Mouse (Mus musculus) macrophage (primary cell): ENCODE results near the gene Map3k14. TPM values are rescaled to one million over a fixed set of nuclear protein-coding genes. Genes with fewer than 3 reads are reported as not detected.
A peak's percentile ranks its signal among the peaks of the same experiment; 100 is the strongest.

ENCODE experiments used
- H3K27ac ChIP-seq: fragments of 350-480 bp; formaldehyde crosslinking; 2 replicates; pipeline ENCODE4 v1.9.0; 2021
- H3K36me3 ChIP-seq: fragments of 350-480 bp; formaldehyde crosslinking; 2 replicates; pipeline ENCODE4 v1.9.0; 2021; ENCODE audit errors: inconsistent target
- H3K4me3 ChIP-seq: fragments of 350-480 bp; formaldehyde crosslinking; 2 replicates; pipeline ENCODE4 v1.9.0; 2021; ENCODE audit errors: inconsistent target
- H3K79me2 ChIP-seq: fragments of 350-480 bp; formaldehyde crosslinking; 2 replicates; pipeline ENCODE4 v1.9.0; 2021; ENCODE audit errors: inconsistent target
- WGBS: methylation state at CpG from one replicate; pipeline ENCODE4 v1.1.7; 2026; ENCODE audit warnings: inconsistent platforms; ENCODE audit not compliant: missing documents; 5-methylcytosine and 5-hydroxymethylcytosine counted together
- polyA plus RNA-seq: library from polyadenylated mRNA; stranded (reverse); fragments of 250-400 nt; gene quantifications from 3 replicates; pipeline ENCODE4 v1.2.4, GENCODE M21; 2018; ENCODE audit warnings: inconsistent platforms

Map3k14 gene
- polyA plus RNA-seq, 1 experiment from 2014 or later, result 9.0 TPM

- WGBS, result 37% methylated on average over 14 of the region's 14 CpGs
- H3K36me3 ChIP-seq, result peaks cover 10% of the 10 kb centered on the region; the same call in 1 of the 2 replicates
- H3K79me2 ChIP-seq, result peaks cover 97% of the 10 kb centered on the region
- H3K4me3 ChIP-seq, result no peak overlapping the region
- H3K27ac ChIP-seq, result peak overlapping the region; percentile 77
Observed at GRCm38 (mm10) chr11:103175688-103176442, 91.4 kb downstream of the Map3k14 start.

- WGBS, result 6% methylated on average over 7 of the region's 8 CpGs
- Histone ChIP-seq H3K27ac (peak overlapping the region; percentile 77), H3K79me2 (peaks cover 88% of the 10 kb centered on the region), H3K4me3 (peak overlapping the region; percentile 1; the same call in 1 of the 2 replicates), H3K36me3 (peaks cover under 1% of the 10 kb centered on the region; the same call in 1 of the 2 replicates)
Observed at GRCm38 (mm10) chr11:103174891-103175391, 92.3 kb downstream of the Map3k14 start.

DNA sequence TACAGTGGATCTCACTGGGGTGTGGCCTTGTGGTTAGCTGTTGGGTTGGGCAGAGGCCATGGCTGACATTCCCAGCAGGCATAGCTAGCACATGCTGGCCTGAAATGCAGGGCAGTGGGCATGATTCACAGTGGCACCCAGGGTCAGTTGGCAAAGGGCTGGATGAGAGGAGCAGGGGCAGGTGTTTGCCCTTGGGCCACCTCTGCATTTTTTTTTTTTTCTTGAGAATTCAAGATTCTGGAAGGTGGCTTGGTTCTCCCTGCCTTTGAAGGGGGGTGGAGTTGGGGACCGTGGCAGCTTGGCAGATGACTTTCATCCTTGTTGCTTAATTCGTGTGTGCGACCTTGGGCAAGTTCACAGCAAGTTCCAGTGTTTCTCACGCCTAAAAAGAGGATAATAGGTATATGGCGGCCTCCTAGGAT is 92.8 kb downstream of the Map3k14 start:
- H3K79me2 ChIP-seq, result peaks cover 82% of the 10 kb centered on the region
- peak overlapping the region; percentile 77 for H3K27ac ChIP-seq
- WGBS, result 21% methylated on average over 5 of the region's 5 CpGs
- H3K36me3 ChIP-seq, result no peaks in the 10 kb centered on the region
- no peak overlapping the region; the same call in 1 of the 2 replicates for H3K4me3 ChIP-seq

DNA sequence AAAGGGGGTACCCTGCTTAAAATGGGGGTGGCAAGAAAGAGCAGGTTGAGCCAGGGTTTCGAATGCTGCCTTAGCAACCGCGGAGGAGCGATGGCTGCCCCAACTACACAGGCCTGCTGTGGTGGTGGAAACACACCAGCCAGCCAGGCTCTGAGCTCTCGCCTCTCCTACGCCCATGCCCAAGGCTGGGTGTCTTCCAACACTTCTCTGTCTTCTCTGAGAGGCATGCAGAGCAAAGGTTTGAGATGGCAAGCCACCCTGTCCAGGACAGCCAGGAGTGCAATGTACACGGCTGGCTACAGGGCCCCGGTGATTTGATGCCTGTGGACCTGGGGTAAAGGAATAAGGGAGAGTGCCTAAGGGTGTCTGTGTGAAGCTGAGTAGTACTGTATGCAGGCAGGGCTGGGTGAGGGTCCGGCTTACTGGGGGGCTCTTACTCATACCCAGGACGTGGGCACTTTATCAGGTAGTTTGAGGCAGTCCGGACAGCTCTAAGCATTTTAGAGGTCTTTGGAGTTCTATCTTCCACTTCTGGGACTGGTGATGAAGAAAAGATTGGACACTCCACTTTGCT is 93.4 kb downstream of the Map3k14 start:
- Histone ChIP-seq H3K27ac (peak overlapping the region; percentile 77), H3K79me2 (peaks cover 77% of the 10 kb centered on the region), H3K4me3 (no peak overlapping the region), H3K36me3 (no peaks in the 10 kb centered on the region)
- WGBS, result 55% methylated on average over 11 of the region's 11 CpGs

DNA sequence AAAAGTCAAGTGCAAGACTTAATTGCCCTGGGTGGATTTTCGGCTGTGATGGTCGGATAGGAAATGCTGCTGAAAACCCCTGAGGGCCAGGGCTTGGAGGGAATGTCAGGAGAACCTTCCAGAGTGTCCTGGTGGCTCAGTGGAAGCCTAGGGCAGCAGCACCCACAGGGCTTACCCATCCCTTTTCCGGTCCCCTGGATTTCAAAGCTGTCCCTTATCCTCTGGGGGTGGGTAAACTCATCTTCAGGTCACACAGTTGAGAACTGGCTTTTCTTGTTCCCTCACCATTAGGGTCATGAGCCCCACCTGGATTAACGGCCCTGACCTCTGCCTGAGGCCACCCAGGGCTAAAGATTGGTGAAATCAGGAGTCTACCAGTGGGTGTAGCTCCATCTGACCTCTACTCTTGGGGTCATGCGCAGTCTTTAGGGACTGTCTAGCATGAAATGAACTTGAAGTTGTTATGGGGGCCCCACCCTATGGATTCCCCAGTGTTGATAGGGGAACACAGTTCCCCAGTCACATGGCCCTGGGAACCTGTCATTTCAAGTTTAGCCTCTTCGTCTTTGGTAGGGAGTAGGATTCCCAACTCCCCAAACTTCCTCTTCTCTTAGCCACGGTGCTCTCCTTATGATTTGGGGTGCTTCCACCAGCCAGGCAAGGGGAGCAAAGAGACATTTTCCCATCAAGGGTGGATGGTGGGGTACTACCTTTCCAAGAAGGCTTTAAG is 94.1 kb downstream of the Map3k14 start:
- 56% methylated on average over 7 of the region's 7 CpGs for WGBS
- peak overlapping the region; percentile 77 for H3K27ac ChIP-seq

GRCm38 (mm10) chr11:103172392-103173040 is 94.8 kb downstream of the Map3k14 start:
- Histone ChIP-seq H3K36me3 (no peaks in the 10 kb centered on the region), H3K4me3 (peak overlapping the region; percentile 68), H3K79me2 (peaks cover 63% of the 10 kb centered on the region), H3K27ac (peak overlapping the region; percentile 77)
- 12% methylated on average over 6 of the region's 6 CpGs for WGBS

More for the DNA sequence above, 94.1 kb downstream of the Map3k14 start:
- H3K36me3 ChIP-seq, result no peaks in the 10 kb centered on the region
- peaks cover 70% of the 10 kb centered on the region for H3K79me2 ChIP-seq
- peak overlapping the region; percentile 68 for H3K4me3 ChIP-seq

DNA sequence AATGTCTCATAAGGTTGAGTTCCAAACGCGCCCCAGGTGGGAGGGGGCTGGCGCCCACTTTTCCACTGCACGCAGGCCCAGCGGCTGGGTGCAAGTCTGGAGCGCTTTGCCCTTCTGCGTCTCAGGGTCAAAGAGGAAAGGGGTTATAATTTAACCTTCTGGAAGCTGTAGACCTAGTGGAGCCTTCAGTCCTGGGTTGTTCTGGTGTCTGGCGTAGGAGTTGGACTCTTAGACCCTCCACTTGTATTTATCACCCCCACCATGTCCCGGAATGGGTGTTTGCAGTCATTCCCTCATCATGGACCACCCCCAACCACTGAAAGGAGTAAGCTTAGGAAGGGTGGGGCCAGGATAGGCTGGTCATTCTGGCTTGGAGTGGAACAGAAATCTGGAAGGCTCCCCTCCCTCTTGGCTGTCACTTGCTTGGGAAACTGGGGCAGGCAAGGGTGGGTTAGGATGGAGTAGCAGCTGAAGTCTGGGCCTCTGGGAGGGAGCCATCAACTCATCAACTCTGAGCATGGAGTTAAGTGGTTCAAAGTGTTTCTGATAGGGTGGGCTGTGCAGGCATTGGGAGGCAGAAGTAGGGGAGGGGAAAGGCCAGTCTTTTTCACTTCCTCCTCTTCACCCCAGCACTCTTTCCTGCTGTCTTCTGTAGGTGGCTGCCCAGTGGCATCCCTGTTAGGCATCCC is 95.4 kb downstream of the Map3k14 start:
- WGBS, result 5% methylated on average over 9 of the region's 9 CpGs
- Histone ChIP-seq H3K27ac (peak overlapping the region; percentile 77), H3K36me3 (no peaks in the 10 kb centered on the region), H3K79me2 (peaks cover 57% of the 10 kb centered on the region), H3K4me3 (peak overlapping the region; percentile 68)

DNA sequence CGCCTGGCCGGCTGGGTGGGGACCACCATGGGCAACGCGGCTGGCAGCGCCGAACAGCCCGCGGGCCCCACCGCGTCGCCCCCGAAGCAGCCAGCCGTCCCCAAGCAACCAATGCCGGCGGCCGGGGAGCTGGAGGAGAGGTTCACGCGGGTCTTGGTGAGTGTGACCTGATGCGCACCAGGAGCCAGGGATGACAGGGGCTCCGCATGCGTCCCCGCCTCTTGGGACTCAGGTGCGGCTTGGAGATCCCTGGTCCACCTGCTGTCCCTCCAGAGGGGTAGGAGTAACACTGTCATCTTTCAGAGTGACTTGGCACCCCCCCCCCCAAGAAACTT is 96.0 kb downstream of the Map3k14 start:
- Histone ChIP-seq H3K79me2 (peaks cover 51% of the 10 kb centered on the region), H3K27ac (peak overlapping the region; percentile 77), H3K36me3 (no peaks in the 10 kb centered on the region), H3K4me3 (peak overlapping the region; percentile 68)
- 2% methylated on average over 23 of the region's 23 CpGs for WGBS

DNA sequence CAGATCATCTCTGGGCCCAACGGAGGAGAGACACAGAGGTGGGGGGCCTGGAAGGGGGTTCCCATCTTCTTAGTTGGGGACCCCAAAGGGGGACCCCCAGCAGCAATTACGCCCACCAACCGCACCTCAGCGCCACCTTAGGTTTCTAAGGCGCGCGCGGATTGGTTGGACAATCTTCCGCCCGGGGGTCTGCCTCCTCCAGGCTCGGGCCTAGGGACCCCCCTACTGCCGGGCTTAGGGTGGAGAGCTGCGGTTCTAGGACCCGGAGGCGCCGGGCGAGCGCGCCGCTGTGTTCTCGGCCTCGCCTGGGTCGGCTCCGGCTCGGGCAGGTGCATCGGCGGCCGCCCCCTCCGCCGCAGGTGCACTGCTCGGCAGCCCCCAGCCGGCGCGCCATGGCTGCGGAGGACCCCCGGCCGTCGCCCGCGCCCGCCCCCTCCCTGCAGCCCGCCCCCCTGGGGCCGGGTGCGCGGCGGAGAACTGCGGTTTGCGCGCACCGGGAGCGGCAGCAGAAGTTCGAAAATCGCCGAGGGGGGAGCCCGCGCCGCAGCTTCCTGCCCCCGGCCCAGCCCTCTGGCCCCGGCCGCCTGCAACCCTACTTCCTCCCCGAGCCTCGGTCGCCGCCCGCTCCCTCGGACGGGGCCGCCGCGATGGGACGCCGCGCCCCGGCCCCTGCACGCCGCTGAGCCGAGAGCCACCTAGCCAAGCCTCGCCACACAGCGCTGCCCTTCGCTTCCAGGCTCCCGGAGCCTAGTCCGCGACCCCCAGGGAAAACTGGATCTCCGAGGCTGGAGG is 96.6 kb downstream of the Map3k14 start, which contains the start of gene Fmnl1:
Gene Fmnl1, plus strand, starts transcription at position 614 of the 792 bp plus-strand sequence.
- peak within 1 kb of the TSS; percentile 77 for H3K27ac ChIP-seq
- peaks cover 45% of the 10 kb centered on the region for H3K79me2 ChIP-seq
- H3K36me3 ChIP-seq, result no peaks in the 10 kb centered on the region
- WGBS, result 5% methylated on average over 64 of the region's 84 CpGs
- H3K4me3 ChIP-seq, result peak within 1 kb of the TSS; percentile 68

- Histone ChIP-seq H3K79me2 (peaks cover 39% of the 10 kb centered on the region), H3K27ac (no peak overlapping the region), H3K4me3 (no peak overlapping the region), H3K36me3 (no peaks in the 10 kb centered on the region)
- WGBS, result 50% methylated on average over 3 of the region's 3 CpGs
Observed at GRCm38 (mm10) chr11:103170111-103170493, 97.2 kb downstream of the Map3k14 start.
